Mouse (Mus musculus) heart, postnatal 4 days (tissue): ENCODE measurements around the gene Amot. TPM values are rescaled to one million over a fixed set of nuclear protein-coding genes. Genes with fewer than 3 reads are reported as not detected.

Experiments used
- DNase-seq: peaks from one replicate; pipeline ENCODE4 v3.0.0; 2021
- total RNA-seq, 2 experiments: library from RNA; stranded (reverse); gene quantifications; 2 replicates each; pipeline ENCODE4 v1.2.3; 2021

Gene Amot
- 1 to 10 TPM; 8.5 to 8.8 TPM for total RNA-seq

- DNase-seq, result peak; percentile 86
These were observed at the start of gene Amot for GRCm38 (mm10) chrX:145504717-145505415. Gene Amot, minus strand, starts transcription at chrX:145505181.

- no peak for DNase-seq
These were observed 40.1 kb upstream of the Amot start for GRCm38 (mm10) chrX:145545060-145545459.

- DNase-seq, result no peak
These were observed 38.9 kb upstream of the Amot start for GRCm38 (mm10) chrX:145543602-145544490.

- DNase-seq, result no peak
These were observed 36.1 kb upstream of the Amot start for GRCm38 (mm10) chrX:145541050-145541449.

GRCm38 (mm10) chrX:145540321-145540720 lies 35.3 kb upstream of the Amot start:
- no peak for DNase-seq

- DNase-seq, result no peak
These were observed 24.6 kb upstream of the Amot start for GRCm38 (mm10) chrX:145529602-145530001.

- no peak for DNase-seq
These were observed 11.5 kb upstream of the Amot start for GRCm38 (mm10) chrX:145516322-145517066.

- peak; percentile 14 for DNase-seq
These were observed 10.6 kb upstream of the Amot start for GRCm38 (mm10) chrX:145515498-145516158.

GRCm38 (mm10) chrX:145510675-145511074 lies 5.7 kb upstream of the Amot start:
- DNase-seq, result no peak

GRCm38 (mm10) chrX:145505457-145506201 lies 648 bp upstream of the Amot start:
- peak; percentile 75 for DNase-seq

GRCm38 (mm10) chrX:145501666-145502355 lies 3.2 kb downstream of the Amot start:
- no peak for DNase-seq

GRCm38 (mm10) chrX:145499101-145499500 lies 5.9 kb downstream of the Amot start:
- no peak for DNase-seq

- DNase-seq, result no peak
These were observed 6.3 kb downstream of the Amot start for GRCm38 (mm10) chrX:145498691-145499090.

- no peak for DNase-seq
These were observed 7.5 kb downstream of the Amot start for GRCm38 (mm10) chrX:145497486-145497885.

GRCm38 (mm10) chrX:145495381-145495780 lies 9.6 kb downstream of the Amot start:
- no peak for DNase-seq

GRCm38 (mm10) chrX:145490821-145491220 lies 14.2 kb downstream of the Amot start:
- no peak for DNase-seq

- DNase-seq, result no peak
These were observed 14.6 kb downstream of the Amot start for GRCm38 (mm10) chrX:145490417-145490816.

- no peak for DNase-seq
These were observed 15.0 kb downstream of the Amot start for GRCm38 (mm10) chrX:145489950-145490349.

- DNase-seq, result no peak
These were observed 19.5 kb downstream of the Amot start for GRCm38 (mm10) chrX:145485495-145485894.

GRCm38 (mm10) chrX:145483486-145484055 lies 21.4 kb downstream of the Amot start:
- DNase-seq, result no peak

- no peak for DNase-seq
These were observed 22.6 kb downstream of the Amot start for GRCm38 (mm10) chrX:145482383-145482782.
